Mouse (Mus musculus) C2C12 (cell line): ENCODE results near the gene Myo3b.

Experiments
- CEBPB ChIP-seq: IDR thresholded peaks from one replicate; pipeline ENCODE4 v1.6.1; 2011; ENCODE audit warnings: low read depth, mild to moderate bottlenecking, control low read depth, moderate library complexity
- CTCF ChIP-seq: IDR thresholded peaks from one replicate; pipeline ENCODE4 v1.5.1; 2011; ENCODE audit not compliant: control insufficient read depth, insufficient read depth, insufficient read length
- FOSL1 ChIP-seq: IDR thresholded peaks from one replicate; pipeline ENCODE4 v1.8.0; 2011; ENCODE audit warnings: mild to moderate bottlenecking, low read length; ENCODE audit not compliant: poor library complexity, insufficient read depth, severe bottlenecking
- MAX ChIP-seq: IDR thresholded peaks from one replicate; pipeline ENCODE4 v1.6.1; 2011; ENCODE audit warnings: mild to moderate bottlenecking, control low read depth
- MYOD1 ChIP-seq: IDR thresholded peaks from one replicate; pipeline ENCODE4 v1.6.1; 2011; ENCODE audit warnings: low read depth; ENCODE audit not compliant: control insufficient read depth, insufficient read length
- MYOG ChIP-seq: IDR thresholded peaks from one replicate; pipeline ENCODE4 v1.6.1; 2011; ENCODE audit not compliant: control insufficient read depth, insufficient read length; ENCODE audit errors: extremely low read depth
- USF1 ChIP-seq: IDR thresholded peaks from one replicate; pipeline ENCODE4 v1.6.1; 2011; ENCODE audit warnings: low read depth, mild to moderate bottlenecking, control low read depth, moderate library complexity

GRCm38 (mm10) chr2:70150399-70151035, 111.6 kb downstream of the Myo3b start:
- no peak for TF ChIP-seq MAX
- no peak for TF ChIP-seq CTCF
- TF ChIP-seq MYOD1, result no peak
- TF ChIP-seq USF1, result no peak
- TF ChIP-seq MYOG, result no peak
- peak; percentile 90 for TF ChIP-seq CEBPB
- no peak for TF ChIP-seq FOSL1
